Mouse (Mus musculus) C2C12 (cell line): ENCODE measurements around the gene Dnajc6.

Experiments used
- CEBPB ChIP-seq: IDR thresholded peaks from one replicate; pipeline ENCODE4 v1.6.1; 2011; ENCODE audit warnings: low read depth, mild to moderate bottlenecking, control low read depth, moderate library complexity
- CTCF ChIP-seq: IDR thresholded peaks from one replicate; pipeline ENCODE4 v1.5.1; 2011; ENCODE audit not compliant: control insufficient read depth, insufficient read depth, insufficient read length
- FOSL1 ChIP-seq: IDR thresholded peaks from one replicate; pipeline ENCODE4 v1.8.0; 2011; ENCODE audit warnings: mild to moderate bottlenecking, low read length; ENCODE audit not compliant: poor library complexity, insufficient read depth, severe bottlenecking
- MAX ChIP-seq: IDR thresholded peaks from one replicate; pipeline ENCODE4 v1.6.1; 2011; ENCODE audit warnings: mild to moderate bottlenecking, control low read depth
- MYOD1 ChIP-seq: IDR thresholded peaks from one replicate; pipeline ENCODE4 v1.6.1; 2011; ENCODE audit warnings: low read depth; ENCODE audit not compliant: control insufficient read depth, insufficient read length
- MYOG ChIP-seq: IDR thresholded peaks from one replicate; pipeline ENCODE4 v1.6.1; 2011; ENCODE audit not compliant: control insufficient read depth, insufficient read length; ENCODE audit errors: extremely low read depth
- USF1 ChIP-seq: IDR thresholded peaks from one replicate; pipeline ENCODE4 v1.6.1; 2011; ENCODE audit warnings: low read depth, mild to moderate bottlenecking, control low read depth, moderate library complexity

GRCm38 (mm10) chr4:101562836-101563235, 66.4 kb downstream of the Dnajc6 start:
- TF ChIP-seq CTCF = no peak
- no peak for TF ChIP-seq CEBPB
- TF ChIP-seq USF1 = no peak
- TF ChIP-seq MAX = no peak
- no peak for TF ChIP-seq MYOD1
- TF ChIP-seq MYOG = no peak
- TF ChIP-seq FOSL1 = no peak
